Mouse (Mus musculus) CD4-positive, CD25-positive, alpha-beta regulatory T cell, adult 4 months (primary cell): ENCODE results near the gene Fgd6. TPM values are rescaled to one million over a fixed set of nuclear protein-coding genes. Genes with fewer than 3 reads are reported as not detected.

ENCODE experiments used
- ATAC-seq: one replicate; pipeline ENCODE4 v1.8.0; 2017
- polyA plus RNA-seq, 2 experiments: library from polyadenylated mRNA; unstranded; fragments of 100-300 nt; shearing (Covaris generic); gene quantifications; one replicate each; pipeline ENCODE4 v1.2.1; 2017

Fgd6 gene
- polyA plus RNA-seq, result 1 to 10 TPM; 1.7 TPM

DNA sequence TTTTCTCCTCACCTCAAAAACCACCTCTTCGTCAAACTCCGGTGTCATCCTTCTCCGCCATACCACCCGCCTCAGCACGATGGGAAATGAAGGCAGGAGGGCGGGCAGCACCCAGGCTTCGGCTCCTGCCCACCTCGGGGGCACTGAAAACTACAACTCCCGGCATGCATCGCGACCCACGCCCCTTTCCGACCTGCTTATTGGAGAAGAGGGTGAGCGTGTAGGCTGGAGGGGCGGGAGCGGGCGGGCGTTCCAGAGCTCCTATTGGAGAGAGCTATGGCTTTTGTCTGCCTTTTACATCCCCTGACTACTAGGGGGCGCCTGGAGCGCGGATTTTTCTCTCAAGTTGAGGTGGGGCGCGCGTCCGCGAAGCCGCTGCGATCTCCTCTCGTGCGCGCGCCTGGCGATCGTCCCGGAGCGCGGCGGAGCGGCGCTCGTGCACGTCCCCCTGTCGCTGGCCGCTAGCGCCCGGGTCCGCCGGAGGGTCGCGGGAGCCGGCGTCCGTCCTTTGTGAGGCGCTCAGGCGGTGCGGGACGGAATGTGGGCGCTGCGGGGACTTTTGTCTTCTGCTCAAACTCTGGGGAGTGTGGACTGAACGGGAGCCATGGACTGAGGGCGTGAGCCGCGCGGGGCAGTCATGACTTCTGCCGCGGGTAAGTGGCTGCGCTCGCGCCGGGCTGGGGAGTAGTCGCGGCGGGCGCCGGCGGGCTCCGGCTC, at the start of gene Fgd6, which contains the start of gene Vezt:
Gene Fgd6, plus strand, starts transcription at position 344 of the 717 bp plus-strand sequence.
Gene Vezt, minus strand, starts transcription at position 160 of the 717 bp plus-strand sequence.
- ATAC-seq, result peak; percentile 86

DNA sequence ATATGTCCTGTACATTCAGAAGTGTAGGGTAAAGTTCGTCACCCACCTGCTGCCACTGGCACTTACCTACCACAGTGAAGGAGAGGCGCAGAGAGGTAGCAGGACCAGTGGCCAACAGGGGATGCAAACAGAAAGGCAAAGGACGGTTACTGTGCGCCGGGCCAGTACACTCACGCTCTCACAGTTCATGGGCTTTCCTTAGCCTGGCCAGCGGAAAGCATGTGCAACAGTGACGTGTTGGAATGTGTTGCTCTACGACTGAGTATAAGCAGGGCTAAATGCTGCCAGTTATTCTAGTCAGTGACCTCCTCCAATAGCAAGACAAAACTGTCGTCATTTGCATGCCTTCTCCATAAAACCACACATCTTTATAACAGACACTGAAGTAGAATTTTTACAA, 41.7 kb upstream of the Fgd6 start:
- ATAC-seq, result no peak

DNA sequence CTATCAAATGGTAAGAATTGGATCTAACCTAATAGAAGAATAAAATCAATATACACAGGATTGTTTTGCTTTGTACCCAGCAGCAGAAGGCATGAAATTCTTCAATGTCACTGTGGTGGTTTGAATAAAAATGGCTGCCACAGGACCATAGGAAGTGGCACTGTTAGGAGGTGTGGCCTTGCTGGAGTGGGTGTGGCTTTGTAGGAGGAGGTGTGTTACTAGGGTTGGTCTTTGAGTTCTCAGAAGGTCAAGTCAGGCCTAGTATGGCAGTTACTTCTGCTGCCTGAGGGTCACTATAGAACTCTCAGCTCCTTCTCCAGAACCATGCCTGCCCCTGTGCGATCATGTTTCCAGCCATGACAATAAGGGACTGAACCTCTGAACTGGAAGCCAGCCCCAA, 40.7 kb upstream of the Fgd6 start:
- no peak for ATAC-seq

DNA sequence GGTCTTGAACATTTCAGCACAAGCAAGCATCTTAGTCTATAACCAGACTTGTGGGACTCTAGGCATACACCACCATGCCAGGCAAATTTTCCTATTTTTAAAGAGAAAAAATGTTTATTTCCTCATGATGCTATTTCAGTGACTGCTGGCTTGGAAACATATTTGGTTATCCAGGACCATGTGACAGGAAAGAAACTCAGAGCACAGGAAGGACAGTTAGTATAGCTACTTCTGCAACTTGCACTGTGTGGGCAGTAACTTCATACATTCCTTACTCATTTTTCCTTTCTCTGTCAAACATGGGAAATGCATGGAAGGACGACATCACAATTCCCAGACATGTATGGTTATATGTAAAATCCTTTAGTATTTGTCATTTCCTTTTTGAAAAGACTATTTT, 36.4 kb upstream of the Fgd6 start:
- no peak for ATAC-seq

DNA sequence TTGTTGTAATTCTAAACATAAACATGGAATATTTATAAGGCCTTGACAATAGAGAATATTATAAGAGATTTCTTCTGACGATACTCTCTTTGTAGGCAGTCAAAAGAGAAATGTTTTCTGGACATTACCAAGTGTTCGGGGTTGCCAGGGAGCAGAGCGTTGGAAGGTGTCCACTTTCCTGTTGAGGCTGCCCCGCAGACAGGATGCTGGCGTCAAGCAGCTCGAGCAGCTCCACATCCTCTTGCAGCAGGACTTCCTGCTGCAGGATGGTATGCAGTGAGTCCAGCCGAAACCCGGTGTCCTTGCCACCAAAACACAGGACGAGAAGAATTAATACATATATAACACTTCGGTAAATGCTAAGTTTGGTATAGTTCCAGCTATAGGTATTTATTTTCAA, 35.6 kb upstream of the Fgd6 start:
- ATAC-seq, result no peak

DNA sequence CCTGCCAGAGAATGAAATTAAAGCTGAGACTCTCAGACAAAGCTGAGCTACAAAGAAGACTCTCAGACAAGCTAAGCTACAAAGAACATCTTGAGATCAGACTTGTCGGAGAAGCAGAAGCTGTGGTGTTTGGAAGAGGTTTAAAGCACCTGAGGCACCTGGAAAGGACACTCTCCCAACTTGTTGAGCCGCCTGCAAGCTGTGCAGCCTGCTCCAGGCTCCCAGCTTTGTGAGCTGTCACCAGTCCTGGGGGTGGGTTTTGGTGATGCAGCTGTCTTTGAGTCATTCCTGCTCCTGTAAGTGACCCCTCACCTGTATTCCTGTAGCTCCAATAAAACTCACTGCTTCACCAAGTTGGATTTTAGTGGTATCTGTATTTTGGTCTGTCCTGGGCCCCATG, 27.4 kb upstream of the Fgd6 start:
- ATAC-seq, result no peak

DNA sequence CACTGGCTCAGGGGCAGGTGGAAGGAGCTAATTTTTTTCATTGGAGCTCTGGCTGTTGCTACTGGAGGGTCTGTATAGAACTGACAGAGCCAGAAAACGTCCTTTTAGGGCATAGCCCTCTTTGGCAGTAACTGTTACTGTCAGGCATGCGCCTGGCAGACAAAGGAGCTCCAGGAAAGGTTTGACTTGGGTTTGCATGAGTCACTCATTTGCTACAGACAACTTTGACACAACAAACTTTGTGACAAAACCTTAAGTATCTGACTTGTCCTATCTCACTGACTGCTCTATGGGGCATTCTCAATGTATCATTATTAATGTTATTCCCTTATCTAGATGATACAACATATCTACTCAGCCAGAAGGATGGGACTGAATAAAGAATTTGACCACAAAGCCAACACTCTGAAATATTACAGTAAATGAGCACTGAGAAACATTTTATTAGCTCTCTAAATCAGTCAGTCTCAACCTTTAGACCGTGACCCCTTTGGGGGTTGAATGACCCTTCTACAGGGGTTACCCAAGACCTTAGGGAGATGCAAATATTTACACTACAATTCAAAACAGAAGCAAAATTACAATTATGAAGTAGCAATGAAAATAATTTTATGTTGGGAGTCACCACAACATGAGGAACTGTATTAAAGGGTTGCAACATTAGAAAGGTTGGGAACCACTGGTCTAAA, 25.7 kb upstream of the Fgd6 start:
- ATAC-seq, result no peak

DNA sequence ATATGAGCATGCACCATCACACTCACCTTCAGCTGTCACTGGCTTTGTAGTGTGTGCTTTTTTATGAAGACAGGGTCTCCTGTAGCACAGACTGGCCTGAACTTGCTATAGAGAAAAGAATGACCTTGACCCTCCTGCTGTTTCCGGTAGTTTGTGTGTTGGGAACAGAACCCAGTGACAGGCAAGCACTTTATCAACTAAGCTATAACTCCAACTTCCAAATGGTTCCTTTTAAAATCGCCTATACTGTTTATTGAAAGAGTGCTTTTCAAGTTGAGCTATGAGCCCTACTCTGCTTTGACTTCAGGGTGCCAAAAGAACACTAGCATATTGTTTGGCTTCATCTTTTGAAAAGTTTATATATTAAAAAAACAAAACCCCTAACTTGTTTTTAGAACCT, 24.8 kb upstream of the Fgd6 start:
- ATAC-seq, result no peak

DNA sequence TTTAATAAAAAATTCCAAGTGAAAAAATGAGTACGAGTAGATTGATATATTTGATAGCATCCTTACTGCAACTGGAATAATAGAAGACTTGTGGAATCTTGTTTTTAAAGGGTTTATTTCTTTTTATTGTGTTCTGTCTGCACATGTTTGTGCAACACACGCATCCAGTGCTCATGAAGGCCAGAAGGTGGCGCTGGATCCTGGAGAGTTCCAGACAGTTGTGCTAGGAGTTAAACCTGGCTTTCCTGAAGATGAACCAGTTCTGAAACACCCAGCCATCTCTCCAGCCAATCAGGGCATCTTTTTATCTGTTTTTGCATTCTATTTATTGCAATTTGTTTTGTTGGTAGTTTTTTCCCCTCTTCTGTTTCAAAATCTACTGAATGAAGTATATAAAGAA, 22.6 kb upstream of the Fgd6 start:
- peak; percentile 78 for ATAC-seq

DNA sequence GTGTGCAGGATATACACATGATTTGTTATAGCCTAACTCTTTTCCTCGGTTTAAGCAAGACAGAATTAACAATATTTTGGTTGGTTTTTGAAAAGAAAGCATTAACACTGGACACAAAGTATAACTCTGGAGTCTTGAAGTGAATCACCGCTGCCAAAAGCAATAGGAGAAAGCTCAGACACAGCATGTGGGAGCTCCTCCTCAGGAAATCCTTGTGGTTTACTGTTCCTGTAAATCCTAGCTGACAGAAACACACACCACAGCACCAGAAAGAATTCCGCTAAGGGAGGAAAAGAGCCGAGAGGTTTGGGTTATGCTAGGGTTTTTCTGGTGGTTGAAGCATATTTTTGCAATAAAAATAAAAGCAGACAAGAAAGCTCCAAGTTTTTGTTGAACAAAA, 21.6 kb upstream of the Fgd6 start:
- ATAC-seq, result no peak

DNA sequence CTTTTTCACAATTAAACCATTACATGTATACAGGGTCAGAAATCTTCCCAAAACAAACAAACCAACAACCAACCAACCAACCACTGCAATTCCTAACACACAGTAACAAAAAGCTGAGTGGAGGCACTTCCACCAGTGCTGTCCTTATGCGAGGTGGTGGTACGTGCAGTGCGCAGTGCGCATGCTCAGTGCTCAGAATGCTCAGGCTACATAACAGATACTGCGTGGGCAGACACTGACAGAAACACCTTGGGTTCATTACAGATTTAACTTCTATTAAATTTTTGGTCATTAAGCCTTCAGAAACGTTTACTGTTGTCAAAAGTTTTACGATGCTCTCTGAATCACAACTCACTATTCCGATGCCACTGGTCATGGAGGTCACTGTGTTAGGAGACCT, 18.3 kb upstream of the Fgd6 start:
- ATAC-seq, result no peak

DNA sequence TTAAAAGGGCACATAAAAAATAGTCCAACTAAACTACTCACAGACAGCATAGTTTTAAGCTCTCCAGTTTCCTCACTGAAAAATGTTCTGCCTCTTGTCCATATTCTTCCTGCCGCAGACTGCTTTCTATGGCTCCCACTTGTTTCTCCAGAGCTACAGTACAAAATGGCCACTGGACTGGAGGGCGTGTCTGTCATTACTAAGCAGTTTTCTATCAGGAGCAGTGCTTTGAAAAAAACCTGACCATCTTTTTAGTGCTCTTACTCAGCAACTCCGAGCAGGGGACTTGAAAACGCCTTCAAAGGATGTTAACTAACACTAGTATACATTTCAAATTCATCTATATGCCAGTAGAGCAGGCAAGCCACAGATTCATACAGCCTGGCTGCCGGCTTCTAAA, 15.2 kb upstream of the Fgd6 start:
- ATAC-seq, result peak; percentile 50

DNA sequence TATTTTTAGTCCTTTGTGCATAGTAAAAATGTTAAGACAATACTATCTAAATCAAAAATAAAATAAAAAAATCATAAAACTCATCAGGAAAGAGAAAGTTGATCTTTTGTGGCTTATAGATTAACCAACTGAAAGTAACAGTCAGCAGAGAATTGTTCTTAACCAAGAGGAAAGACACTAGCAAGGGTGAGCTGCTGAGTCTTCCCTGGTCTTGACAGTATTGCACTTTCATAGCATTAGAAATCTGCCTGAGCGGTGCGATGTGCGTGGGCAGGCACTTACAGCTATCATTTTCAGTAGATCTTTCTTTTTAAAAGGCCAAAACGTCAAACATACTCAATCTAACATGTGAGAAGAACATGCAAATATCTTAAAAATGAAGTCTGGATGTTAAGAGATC, 14.7 kb upstream of the Fgd6 start:
- ATAC-seq, result peak; percentile 77

DNA sequence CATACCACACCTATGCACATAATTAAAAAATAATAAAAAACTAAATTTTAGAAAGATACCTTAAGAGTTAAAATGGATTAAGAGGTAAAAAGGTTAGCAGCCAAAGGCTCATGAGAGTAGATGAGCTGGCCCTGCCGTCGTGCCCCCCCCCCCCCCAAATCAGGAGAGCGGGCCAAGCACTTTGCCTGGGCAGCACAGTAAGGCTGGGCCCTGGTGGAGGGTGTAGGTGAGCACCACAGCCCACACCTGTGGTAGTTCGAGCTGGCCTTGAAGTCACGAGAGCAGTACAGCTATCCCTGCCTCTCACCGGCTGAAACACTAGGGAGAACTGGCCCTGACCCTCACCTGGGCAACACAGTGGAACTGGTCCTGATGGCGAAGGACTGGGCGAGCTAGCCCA, 10.7 kb upstream of the Fgd6 start:
- no peak for ATAC-seq

DNA sequence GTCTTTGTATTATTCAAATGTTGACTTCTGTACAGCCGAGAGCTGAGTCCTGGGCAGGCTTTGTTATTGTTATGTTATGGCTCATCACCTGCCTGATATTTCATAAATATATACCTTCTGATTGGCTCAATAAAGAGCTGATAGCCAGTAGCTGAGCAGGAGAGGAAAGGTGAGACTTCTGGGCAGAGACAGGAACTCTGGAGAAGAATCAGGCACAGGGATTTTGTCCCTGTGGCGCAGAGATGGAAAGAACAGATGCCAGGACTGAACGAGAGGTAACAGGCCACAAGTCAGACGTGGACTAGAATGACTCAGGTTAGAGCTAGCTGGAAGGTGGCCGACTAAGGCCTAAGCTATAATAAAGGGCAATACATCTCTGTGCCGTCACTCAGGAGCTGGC, 7.3 kb upstream of the Fgd6 start:
- ATAC-seq, result no peak

DNA sequence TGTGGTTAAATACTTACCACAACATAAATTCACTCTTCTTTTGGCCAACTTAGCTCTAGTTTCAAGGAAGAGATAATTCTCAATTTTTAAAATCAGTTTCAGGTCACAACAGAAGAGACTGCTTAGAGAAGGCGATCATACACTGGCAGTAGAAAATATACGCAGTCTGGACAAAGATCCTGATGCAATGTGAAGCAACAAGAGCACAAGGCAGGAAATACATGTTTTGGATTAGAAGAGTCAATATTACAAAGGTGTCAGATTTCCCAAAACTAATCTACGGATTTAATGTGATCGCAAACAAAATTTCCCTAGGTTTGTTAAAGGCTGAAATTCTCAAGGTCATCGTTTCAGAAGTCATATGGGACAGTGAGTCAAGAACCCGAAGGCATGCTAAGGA, 4.6 kb upstream of the Fgd6 start:
- ATAC-seq, result no peak

DNA sequence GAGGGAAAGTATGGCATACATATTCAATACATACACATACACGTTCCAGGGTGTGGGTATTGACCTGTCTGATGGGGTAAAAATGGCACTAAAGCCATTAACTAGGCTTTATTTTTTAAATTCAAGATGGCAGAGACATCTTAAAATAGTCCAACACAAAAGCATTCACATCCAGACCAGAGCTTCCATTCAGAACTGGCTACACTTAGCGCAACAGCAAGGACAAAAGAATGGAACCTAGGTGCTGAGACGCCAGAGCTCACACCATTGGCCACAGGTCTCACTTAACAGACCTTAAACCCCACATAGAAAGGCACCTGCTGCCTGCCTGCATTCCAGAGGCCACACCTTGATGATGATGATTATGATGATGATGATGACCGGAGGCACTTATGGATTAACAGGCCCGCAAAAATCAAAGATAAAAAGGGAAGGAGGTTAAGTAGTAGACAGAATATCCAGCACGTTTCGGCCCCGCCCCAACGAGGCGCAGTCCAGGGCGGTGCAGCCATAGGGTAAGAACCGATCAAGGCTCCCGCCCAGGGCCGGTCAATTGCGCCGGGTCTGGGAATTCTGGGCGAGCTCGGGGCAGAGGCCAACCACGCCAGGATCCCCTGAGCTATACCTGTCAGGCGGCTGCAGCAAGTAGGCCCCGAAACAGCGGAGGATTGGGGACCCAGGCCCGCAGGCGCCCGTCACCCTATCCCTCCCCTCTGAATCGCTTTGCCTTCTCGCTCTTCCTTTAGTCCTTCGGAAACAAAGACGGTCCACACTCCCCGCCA, 734 bp upstream of the Fgd6 start:
- peak; percentile 24 for ATAC-seq

DNA sequence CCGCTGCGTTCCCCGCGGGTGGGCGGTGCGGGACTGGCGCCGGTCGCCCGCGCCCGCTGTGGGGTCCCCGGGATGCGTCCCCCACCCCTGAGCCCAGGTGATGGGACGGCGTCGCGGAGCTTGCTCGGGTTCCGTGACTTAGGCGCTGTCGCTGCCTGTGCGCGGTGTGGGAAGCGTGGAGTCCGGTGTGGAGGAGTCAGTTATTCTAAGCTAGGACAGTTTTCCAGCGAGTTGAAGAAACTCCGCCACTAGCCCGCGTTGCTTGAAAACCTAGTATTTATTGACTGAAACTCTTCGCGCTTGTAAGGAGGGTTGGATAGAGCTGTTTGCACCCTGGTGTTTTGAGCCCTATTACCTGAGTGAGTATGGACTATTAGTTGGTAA, 566 bp downstream of the Fgd6 start:
- peak; percentile 2 for ATAC-seq

DNA sequence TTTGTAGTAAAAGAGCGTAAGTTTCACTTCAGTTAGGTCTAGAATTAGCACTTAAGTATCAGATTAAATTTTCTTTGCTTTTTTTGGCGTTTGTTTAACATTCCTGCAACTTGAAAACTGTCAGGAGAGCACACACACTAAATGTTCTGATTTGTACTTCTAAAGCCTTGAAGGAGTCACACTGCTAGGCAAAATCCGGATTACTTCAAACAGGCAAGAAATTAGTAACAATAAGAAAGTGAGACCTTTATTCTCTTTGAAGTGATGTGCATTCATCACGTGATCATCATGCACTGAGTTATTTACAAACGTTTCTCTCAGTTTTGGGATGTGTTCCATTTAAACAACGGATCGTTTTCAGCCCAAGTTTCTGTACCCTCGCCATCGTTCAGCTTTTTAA, 1.4 kb downstream of the Fgd6 start:
- ATAC-seq, result no peak

DNA sequence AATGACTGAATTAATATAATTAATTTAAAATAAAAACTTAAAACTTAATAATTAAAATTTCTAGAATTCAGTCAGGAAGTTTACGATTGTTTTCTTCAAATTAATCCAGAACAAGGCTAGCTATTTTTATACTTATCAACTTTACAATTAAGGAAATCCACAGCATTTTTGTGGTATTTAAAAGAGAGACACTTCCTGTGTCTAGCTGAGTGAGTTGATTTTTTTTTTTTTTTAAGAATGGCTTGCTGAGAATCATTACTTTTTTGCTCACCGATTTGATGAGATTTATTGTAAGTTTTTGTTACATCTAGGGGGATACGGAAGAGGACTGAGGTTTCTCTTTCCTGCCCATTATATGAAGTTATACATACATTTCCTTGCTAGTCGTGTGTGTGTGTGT, 1.8 kb downstream of the Fgd6 start:
- ATAC-seq, result no peak

DNA sequence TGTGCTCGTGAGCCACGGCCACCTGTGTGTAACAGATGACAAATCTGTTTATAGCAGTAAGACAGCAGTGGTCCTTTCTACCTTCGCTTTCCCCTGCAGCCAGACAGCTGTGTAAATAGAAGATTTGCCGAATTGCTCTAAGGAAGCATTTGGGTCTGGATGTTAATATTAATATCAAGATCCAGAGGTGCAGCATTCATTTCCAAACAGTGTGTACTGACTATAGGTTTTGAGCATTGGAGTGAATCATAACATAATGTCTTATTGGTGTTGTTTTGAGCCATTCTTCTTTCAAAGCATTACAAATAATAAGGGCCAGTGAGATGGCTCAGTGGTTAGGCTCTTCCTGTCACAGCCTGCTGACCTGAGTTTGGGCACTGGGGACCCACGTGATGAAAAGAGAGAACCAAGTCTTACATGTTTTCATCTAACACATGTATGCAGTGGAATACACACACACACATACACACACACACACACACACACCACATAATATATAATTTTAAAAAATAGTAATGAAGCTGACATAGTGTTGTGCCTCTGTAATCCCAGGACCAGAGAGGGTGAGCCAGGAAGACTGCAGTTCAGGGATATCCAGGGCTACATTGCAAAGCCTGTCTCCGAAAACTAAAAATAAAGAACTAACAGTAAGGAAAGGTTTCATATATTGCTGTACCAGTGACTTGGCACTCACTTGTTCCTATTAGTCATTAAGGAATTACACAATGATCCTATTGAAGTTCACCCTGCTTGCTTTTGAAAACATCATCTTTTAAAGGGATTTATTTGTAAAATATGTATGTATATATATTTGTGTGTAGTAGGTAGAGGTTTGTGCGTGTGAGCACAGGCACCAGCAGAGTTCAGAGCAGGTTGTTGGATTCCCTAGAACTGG, 2.8 kb downstream of the Fgd6 start:
- ATAC-seq, result no peak

DNA sequence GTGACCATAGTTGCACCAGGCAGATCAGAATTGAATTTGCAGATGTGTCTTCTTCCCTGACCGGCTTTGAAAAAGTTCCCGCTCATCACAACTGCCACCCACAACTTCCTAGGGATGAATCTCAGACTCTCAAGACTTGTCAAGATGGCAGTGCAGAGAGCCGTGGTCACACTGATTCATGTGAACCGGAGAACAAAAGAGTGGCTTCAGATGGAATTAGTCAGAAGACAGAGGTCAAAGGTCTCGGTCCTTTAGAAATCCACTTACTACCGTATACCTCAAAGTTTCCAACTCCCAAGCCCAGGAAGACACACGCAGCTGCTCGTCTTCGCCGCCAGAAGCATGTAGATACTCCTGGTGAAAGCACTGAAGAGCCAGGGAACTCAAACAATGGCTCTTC, 8.1 kb downstream of the Fgd6 start:
- no peak for ATAC-seq

DNA sequence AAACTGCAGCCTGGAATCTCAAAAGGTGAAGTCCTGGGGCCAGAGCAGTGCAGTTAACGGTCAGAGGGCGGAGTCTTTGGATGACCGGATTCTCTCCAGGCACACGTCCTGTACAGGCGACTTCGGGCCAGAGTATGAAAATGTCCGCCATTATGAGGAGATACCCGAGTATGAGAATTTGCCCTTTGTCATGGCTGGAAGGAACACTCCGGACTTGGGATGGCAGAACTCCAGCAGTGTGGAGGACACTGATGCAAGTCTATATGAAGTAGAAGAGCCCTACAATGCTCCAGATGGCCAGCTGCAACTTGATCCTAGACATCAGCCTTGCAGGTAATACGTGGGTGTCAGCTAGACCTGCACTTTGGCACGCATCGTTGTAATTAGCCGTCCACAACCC, 9.5 kb downstream of the Fgd6 start:
- no peak for ATAC-seq
